Mouse (Mus musculus) forebrain, embryonic 16.5 days (tissue): ENCODE measurements at regions not wholly inside any gene's neighbourhood (a gene's known extent, or its start where the extent isn't known, plus 50 kb on each side); places are given as distances from the start of the nearest gene placed in this dataset.
A peak's percentile ranks its signal among the peaks of the same experiment; 100 is the strongest.

Source experiments
- ATAC-seq: fragments of 200-750 bp; cut with Nextera tagmentation; 2 replicates; pipeline ENCODE4 v1.8.0; 2017; ENCODE audit warnings: mild to moderate bottlenecking, moderate library complexity
- H3K27ac ChIP-seq: fragments of 300-500 bp; sonication (generic); 2 replicates; pipeline ENCODE4 v1.5.1; 2014; ENCODE audit warnings: low read length, control low read depth
- H3K27me3 ChIP-seq: fragments of 300-500 bp; sonication (generic); replicated peaks from 2 replicates; pipeline ENCODE4 v1.6.1; 2014; ENCODE audit warnings: low read length; ENCODE audit not compliant: control insufficient read depth, insufficient read depth
- H3K36me3 ChIP-seq: fragments of 300-500 bp; sonication (generic); 2 replicates; pipeline ENCODE4 v1.6.1; 2014; ENCODE audit not compliant: control insufficient read depth, insufficient read depth
- H3K4me1 ChIP-seq: fragments of 300-500 bp; sonication (generic); replicated peaks from 2 replicates; pipeline ENCODE4 v1.6.1; 2014; ENCODE audit warnings: low read length; ENCODE audit not compliant: control insufficient read depth, insufficient read depth
- H3K4me2 ChIP-seq: fragments of 300-500 bp; sonication (generic); 2 replicates; pipeline ENCODE4 v1.6.1; 2014; ENCODE audit warnings: mild to moderate bottlenecking, low read length, control low read depth
- H3K4me3 ChIP-seq: fragments of 300-500 bp; sonication (generic); replicated peaks from 2 replicates; pipeline ENCODE4 v1.5.1; 2014; ENCODE audit warnings: mild to moderate bottlenecking, low read length, control low read depth
- H3K9ac ChIP-seq: fragments of 300-500 bp; sonication (generic); replicated peaks from 2 replicates; pipeline ENCODE4 v1.6.1; 2014; ENCODE audit warnings: low read depth, low read length, control low read depth
- H3K9me3 ChIP-seq: fragments of 300-500 bp; sonication (generic); 2 replicates; pipeline ENCODE4 v1.6.1; 2016; ENCODE audit warnings: low read length; ENCODE audit not compliant: control insufficient read depth
- WGBS: fragments of 180-500 bp; shearing (Covaris S2); extraction: QIAGEN DNeasy Blood & Tissue Kit; methylation state at CpG from one replicate; pipeline ENCODE4 v1.1.7; 2014; 5-methylcytosine and 5-hydroxymethylcytosine counted together

DNA sequence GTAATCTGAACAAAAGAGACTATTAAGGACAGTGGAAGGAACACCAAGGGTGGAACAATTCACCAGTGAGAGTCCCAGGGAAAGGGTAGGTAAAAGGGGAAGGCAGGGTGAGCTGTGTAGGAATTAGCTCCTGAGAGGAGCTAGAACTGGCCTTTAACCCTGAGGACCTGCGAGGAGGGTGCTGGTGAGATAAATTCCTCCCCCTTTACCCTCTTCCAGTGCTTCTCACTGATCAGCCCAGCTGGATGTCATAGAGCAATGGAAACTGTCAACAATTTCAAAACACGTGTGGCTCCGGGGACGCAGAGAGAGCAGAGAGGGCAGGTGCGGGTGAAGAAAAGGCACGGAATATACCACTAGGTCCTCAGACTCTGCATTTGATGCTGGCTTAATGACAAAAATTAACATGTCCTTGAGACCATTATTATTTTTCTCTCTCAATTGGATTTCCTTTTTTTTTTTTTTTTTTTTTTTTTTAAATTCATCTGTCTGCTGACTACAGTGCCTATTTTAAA, 107.7 kb upstream of the Spats2l start:
- Histone ChIP-seq H3K27ac (no peak overlapping the region), H3K4me3 (no peak overlapping the region), H3K4me2 (no peak overlapping the region), H3K9me3 (0 out of 2 replicates have a peak, but pooled peaks cover 2% of the 10 kb centered on the region), H3K4me1 (no peaks in the 10 kb centered on the region), H3K36me3 (no peaks in the 10 kb centered on the region), H3K27me3 (no peaks in the 10 kb centered on the region), H3K9ac (no peak overlapping the region)
- 64% methylated on average over 6 of the region's 6 CpGs for WGBS
- ATAC-seq = peak; percentile 40; the same call in 1 of the 2 replicates

DNA sequence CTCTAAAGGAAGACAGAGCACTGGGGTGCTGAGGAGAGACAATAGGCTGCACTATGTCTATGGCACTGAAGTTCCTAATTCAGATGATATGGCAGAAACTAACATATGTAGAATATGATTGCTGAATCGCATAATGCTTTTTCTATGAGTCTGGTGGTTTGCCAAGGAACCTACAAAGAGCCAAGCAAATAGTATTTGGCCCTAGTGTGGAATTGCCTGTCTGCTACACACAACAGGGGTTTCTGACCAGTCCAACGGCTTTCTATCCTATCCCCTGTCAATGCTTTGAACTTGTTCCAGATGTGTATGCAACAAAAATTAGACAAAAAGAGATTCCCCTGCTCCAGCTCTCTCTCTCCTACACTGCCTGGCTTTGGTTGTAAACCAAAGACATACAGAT, 100.5 kb upstream of the Spats2l start:
- Histone ChIP-seq H3K4me1 (peaks cover 14% of the 10 kb centered on the region), H3K4me3 (no peak overlapping the region), H3K9ac (no peak overlapping the region), H3K27ac (peak overlapping the region; percentile 67), H3K27me3 (no peaks in the 10 kb centered on the region), H3K4me2 (no peak overlapping the region), H3K9me3 (no peaks in the 10 kb centered on the region), H3K36me3 (no peaks in the 10 kb centered on the region)
- 39% methylated on average over 2 of the region's 2 CpGs for WGBS
- peak; percentile 39 for ATAC-seq

DNA sequence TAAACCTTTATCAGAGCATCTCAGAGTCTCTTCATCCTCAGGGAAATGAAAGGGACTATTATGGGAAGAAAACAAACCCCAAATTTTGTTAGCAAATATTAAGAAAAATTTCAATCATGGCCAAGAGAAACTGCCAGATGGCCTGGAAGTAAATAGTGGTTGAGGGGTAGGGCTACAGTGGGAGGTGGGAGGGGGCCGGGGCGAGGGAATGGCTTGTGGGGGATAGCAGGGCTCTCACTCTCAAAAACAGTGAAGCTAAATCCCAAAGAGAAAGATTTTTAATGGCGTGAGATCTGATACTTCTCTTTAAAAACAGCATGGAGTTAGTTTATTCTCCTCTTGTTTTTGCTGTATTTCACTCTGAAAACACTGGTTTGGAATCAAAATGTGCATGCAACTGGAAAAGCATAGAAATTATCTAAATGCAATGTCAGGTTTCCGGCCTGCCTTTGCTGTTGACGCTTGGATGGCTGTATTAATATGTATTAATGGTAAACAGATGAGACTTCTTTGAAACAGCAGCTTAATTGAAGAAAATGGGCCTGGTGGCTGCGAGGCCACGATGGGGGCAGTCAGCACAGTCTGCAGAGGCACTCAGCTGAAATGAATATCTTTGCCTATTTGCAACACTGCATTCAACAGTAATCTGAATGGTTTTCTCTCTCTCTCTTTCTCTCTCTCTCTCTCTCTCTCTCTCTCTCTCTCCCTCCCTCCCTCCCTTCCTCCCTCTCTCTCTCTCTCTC, 99.8 kb upstream of the Spats2l start:
- Histone ChIP-seq H3K4me1 (peaks cover 14% of the 10 kb centered on the region), H3K36me3 (no peaks in the 10 kb centered on the region), H3K4me2 (no peak overlapping the region), H3K9ac (no peak overlapping the region), H3K4me3 (no peak overlapping the region), H3K27me3 (no peaks in the 10 kb centered on the region), H3K9me3 (no peaks in the 10 kb centered on the region), H3K27ac (peak overlapping the region; percentile 67)
- peak; percentile 85 for ATAC-seq
- 25% methylated on average over 7 of the region's 7 CpGs for WGBS

DNA sequence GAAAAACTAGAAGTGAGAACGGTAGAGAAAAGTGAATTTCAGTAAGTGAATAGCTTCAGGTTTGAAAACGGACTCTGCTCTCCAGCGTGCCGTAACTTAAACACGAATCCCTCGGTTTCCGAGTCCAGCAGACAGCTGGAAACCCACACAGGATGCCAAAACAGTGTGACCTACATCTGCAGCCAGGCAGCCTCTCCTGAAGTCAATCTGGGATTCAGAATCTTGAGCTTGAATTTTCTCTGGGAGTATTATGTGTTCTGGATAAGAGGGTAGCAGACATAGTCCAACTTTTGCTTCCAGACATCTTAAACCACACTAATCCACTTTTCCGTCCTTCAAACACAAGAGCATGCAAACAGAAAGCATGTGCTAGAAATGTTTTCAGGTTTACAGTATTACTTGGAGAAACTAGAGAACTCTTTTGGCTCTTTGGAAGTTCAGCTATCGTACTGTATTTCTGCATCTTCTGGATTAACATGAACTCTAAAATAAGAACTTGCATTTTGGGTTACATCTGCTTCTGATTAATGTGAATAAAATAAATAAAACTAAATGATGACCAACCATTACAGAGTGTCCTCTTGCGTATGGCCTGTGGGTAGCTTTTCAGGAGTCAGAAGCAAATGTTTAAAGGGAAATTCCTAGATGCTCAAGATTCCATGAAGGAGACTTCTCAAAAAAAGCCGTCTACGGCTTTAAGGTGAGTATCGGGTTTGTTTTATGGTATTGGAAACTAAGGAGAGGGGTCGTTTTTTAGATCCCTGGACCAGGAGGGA, 89.4 kb upstream of the Spats2l start:
- no peak overlapping the region for H3K4me2 ChIP-seq
- H3K27me3 ChIP-seq = no peaks in the 10 kb centered on the region
- no peaks in the 10 kb centered on the region for H3K4me1 ChIP-seq
- ATAC-seq = no peak
- H3K4me3 ChIP-seq = no peak overlapping the region
- no peak overlapping the region for H3K9ac ChIP-seq
- H3K9me3 ChIP-seq = no peaks in the 10 kb centered on the region
- 88% methylated on average over 14 of the region's 14 CpGs for WGBS
- H3K27ac ChIP-seq = no peak overlapping the region
- H3K36me3 ChIP-seq = no peaks in the 10 kb centered on the region

DNA sequence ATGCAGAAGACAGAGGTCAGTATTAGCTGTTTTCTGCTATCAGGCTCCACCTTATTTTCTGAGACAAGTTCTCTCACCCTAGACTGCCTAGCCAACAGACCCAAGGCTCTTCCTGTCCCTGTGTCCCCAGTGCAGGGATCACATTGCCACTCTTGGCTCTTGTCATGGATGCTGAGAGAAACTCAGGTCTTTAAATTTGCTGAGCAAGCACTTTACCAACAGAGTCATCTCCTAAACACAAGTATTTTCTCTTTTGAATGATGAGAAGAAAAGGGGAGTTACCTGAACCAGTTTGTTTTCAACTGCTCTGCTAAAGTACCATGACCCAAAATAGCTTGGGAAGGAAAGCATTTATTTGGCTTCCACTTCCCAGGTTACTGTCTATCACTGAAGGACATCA, 84.7 kb upstream of the Spats2l start:
- Histone ChIP-seq H3K27me3 (no peaks in the 10 kb centered on the region), H3K27ac (no peak overlapping the region), H3K36me3 (no peaks in the 10 kb centered on the region), H3K4me2 (no peak overlapping the region), H3K9ac (no peak overlapping the region), H3K4me3 (no peak overlapping the region), H3K4me1 (no peaks in the 10 kb centered on the region), H3K9me3 (no peaks in the 10 kb centered on the region)
- ATAC-seq = no peak

DNA sequence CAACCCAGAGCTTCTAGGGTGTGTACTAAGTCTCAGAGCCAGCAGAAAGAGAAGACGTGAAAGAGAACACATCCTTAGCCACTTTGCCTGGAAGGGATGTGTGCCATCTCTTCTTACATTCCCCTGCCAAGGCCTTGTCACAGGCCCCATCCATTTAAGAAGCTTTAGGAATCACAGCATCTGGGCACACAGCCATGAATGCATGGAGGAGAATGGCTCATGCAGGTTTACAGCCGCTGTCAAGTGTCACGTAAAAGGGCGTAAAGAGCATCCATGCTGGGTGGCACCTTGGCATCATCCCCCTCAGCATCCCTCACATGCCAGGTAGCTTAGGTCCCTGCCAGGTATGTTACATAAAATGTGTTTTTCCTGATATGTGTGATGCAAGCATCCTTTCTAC, 66.1 kb upstream of the Spats2l start:
- Histone ChIP-seq H3K4me1 (no peaks in the 10 kb centered on the region), H3K4me2 (no peak overlapping the region), H3K4me3 (no peak overlapping the region), H3K27me3 (no peaks in the 10 kb centered on the region), H3K9me3 (no peaks in the 10 kb centered on the region), H3K9ac (no peak overlapping the region), H3K36me3 (no peaks in the 10 kb centered on the region), H3K27ac (no peak overlapping the region)
- WGBS = 55% methylated on average over 4 of the region's 4 CpGs
- 0 out of 2 replicates have a peak, but pooled peaks have one; percentile 26 for ATAC-seq

DNA sequence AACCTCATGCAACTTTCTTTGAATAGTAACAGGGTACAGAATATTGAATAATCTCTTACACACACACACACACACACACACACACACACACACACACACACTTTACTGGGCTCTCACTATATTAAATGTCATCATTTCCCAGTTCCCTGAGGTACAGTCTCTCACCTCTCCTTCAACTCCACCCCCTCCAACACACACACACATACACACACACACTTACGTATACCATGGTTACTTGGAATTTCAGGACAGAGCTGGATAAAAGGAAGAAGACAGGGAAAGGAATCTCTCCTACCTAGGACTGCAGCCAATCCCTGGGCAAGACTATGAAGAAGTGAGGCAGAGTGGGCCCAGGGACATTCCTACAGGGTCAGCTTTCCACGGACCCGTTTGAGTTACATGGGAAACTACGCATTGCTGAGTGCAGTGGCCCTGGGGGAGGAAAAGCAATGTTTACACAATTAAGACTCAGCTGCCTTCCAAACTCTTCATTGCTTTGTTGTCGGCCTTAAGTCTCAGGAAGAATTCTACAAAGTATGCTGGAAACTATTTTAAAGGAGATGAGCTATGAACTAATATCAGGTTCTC, 61.0 kb upstream of the Spats2l start:
- no peaks in the 10 kb centered on the region for H3K4me1 ChIP-seq
- no peaks in the 10 kb centered on the region for H3K36me3 ChIP-seq
- no peak overlapping the region for H3K9ac ChIP-seq
- no peak for ATAC-seq
- 86% methylated on average over 5 of the region's 5 CpGs for WGBS
- no peak overlapping the region for H3K4me3 ChIP-seq
- H3K9me3 ChIP-seq = no peaks in the 10 kb centered on the region
- H3K4me2 ChIP-seq = no peak overlapping the region
- no peaks in the 10 kb centered on the region for H3K27me3 ChIP-seq
- H3K27ac ChIP-seq = no peak overlapping the region

DNA sequence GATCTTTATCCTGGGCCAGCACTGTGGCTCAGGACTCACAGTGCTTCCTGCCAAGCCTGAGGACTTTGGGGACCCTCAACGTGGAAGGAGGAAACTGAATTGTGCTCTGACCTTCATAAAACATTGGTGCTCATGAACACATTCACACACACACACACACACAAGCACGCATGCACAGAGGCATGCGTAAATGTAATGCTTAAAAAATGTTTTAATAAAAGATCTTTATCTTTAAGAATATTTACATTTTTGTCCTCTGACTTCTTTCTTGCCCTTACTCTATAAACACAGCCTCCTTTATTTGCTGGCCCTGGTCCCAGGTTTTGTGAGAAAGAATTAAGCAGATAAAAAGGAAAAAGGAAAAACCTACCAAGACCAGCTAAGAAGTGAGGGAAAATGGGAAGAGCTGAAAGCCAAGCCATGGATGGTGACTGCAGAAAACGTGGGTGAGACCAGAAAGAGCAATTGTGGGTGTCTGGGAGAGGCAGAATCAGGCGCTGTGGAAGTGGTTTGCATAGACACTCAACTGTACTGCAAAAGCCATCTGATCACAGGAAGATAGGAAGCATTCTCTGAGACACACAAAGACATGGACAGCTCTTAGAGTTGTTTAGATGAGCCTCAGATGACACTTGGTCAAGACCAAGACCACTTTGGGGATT, 56.7 kb upstream of the Spats2l start:
- no peak overlapping the region for H3K9ac ChIP-seq
- no peak overlapping the region for H3K27ac ChIP-seq
- no peaks in the 10 kb centered on the region for H3K36me3 ChIP-seq
- H3K9me3 ChIP-seq = no peaks in the 10 kb centered on the region
- no peaks in the 10 kb centered on the region for H3K27me3 ChIP-seq
- H3K4me3 ChIP-seq = no peak overlapping the region
- 80% methylated on average over 5 of the region's 5 CpGs for WGBS
- H3K4me1 ChIP-seq = no peaks in the 10 kb centered on the region
- ATAC-seq = no peak
- no peak overlapping the region for H3K4me2 ChIP-seq

DNA sequence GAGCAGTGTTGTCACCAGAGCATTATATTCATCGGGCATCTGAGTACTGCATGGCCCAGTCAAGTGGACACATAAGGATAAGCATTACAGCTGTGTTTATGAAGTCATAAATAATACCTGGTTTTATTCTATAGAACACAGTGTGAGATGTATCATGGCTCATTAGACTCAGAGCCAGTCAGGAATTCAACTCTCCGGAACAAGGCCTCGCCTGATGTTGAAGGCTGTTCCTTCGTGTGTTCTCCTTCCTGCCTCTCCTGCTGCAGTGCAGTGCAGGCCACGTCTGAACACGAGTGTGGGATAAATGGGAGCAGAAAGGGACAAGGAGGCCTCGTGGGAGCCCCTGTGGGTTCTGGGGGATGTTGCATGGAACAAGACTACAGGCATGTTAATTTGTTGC, 55.6 kb upstream of the Spats2l start:
- no peaks in the 10 kb centered on the region for H3K36me3 ChIP-seq
- H3K9ac ChIP-seq = no peak overlapping the region
- H3K4me3 ChIP-seq = no peak overlapping the region
- H3K27me3 ChIP-seq = no peaks in the 10 kb centered on the region
- H3K4me1 ChIP-seq = no peaks in the 10 kb centered on the region
- H3K27ac ChIP-seq = no peak overlapping the region
- H3K9me3 ChIP-seq = no peaks in the 10 kb centered on the region
- 81% methylated on average over 7 of the region's 7 CpGs for WGBS
- no peak for ATAC-seq
- no peak overlapping the region for H3K4me2 ChIP-seq
